ENCODE assay signal across 29 mouse cellular contexts in genomic region chr14:122209177-122209576, GRCm38 (mm10).
"Had no signal": no experiment of that assay in that cellular context is flagged by ENCODE, and none has a peak within 500 bp of the region (broad histone marks: within the 10 kb centered on the region; RNA-seq: fewer than 3 reads in every experiment).

No protein-coding gene starts in this region.

- H3K27ac ChIP-seq: gastrocnemius, adult 2 months; heart, adult 2 months; heart, embryonic 13.5 days; heart, embryonic 15.5 days; hindbrain, embryonic 10.5 days; hindbrain, embryonic 12.5 days; hindbrain, embryonic 14.5 days; intestine, embryonic 15.5 days; layer of hippocampus, adult 2 months; left cerebral cortex, adult 2 months; limb, embryonic 10.5 days; limb, embryonic 12.5 days; liver, embryonic 13.5 days; liver, embryonic 15.5 days had no signal

- H3K4me1 ChIP-seq: heart, embryonic 13.5 days; heart, embryonic 15.5 days; hindbrain, embryonic 10.5 days; hindbrain, embryonic 12.5 days; intestine, embryonic 15.5 days; limb, embryonic 10.5 days; limb, embryonic 12.5 days; liver, embryonic 13.5 days; liver, embryonic 15.5 days had no signal

- H3K36me3 ChIP-seq: heart, embryonic 13.5 days; heart, embryonic 15.5 days; hindbrain, embryonic 10.5 days; hindbrain, embryonic 12.5 days; intestine, embryonic 15.5 days; limb, embryonic 10.5 days; limb, embryonic 12.5 days; liver, embryonic 13.5 days; liver, embryonic 15.5 days had no signal

- H3K9ac ChIP-seq: heart, embryonic 13.5 days; heart, embryonic 15.5 days; hindbrain, embryonic 12.5 days; hindbrain, embryonic 14.5 days; intestine, embryonic 15.5 days; limb, embryonic 12.5 days; liver, embryonic 13.5 days; liver, embryonic 15.5 days had no signal

- H3K9me3 ChIP-seq: heart, embryonic 13.5 days; heart, embryonic 15.5 days; hindbrain, embryonic 10.5 days; hindbrain, embryonic 12.5 days; intestine, embryonic 15.5 days; limb, embryonic 10.5 days; limb, embryonic 12.5 days; liver, embryonic 13.5 days; liver, embryonic 15.5 days had no signal

- H3K4me3 ChIP-seq: gastrocnemius, adult 2 months; heart, adult 2 months; heart, embryonic 13.5 days; heart, embryonic 15.5 days; hindbrain, embryonic 10.5 days; hindbrain, embryonic 12.5 days; intestine, embryonic 15.5 days; layer of hippocampus, adult 2 months; left cerebral cortex, adult 2 months; limb, embryonic 10.5 days; limb, embryonic 12.5 days; liver, embryonic 13.5 days; liver, embryonic 15.5 days had no signal

- DNase-seq: gastrocnemius, adult 2 months; gastrocnemius, postnatal 10 days; gastrocnemius, postnatal 25 days; heart, adult 11 months; heart, adult 2 months; heart, postnatal 4 days; kidney, adult 18-20 months; kidney, adult 8-10 months; kidney, postnatal 10 days; kidney, postnatal 25 days; kidney, postnatal 4 days; liver; liver, embryonic 13.5 days had no signal

- H3K4me2 ChIP-seq: heart, embryonic 11.5 days; heart, embryonic 13.5 days; heart, embryonic 15.5 days; hindbrain, embryonic 12.5 days; hindbrain, embryonic 14.5 days; intestine, embryonic 15.5 days; limb, embryonic 12.5 days; liver, embryonic 11.5 days; liver, embryonic 13.5 days; liver, embryonic 15.5 days had no signal

- H3K27me3 ChIP-seq: heart, embryonic 13.5 days; heart, embryonic 15.5 days; hindbrain, embryonic 12.5 days; intestine, embryonic 15.5 days; liver, embryonic 13.5 days; liver, embryonic 15.5 days had no signal

- ATAC-seq: hindbrain, embryonic 16.5 days; inflammation-experienced regulatory T-cells, adult 6 months; intestine, embryonic 15.5 days; intestine, postnatal 0 days had no signal
